Mouse (Mus musculus) E14TG2a.4 (cell line): ENCODE measurements around the gene Mras.

Experiments
- H3K27me3 ChIP-seq: 2 replicates; pipeline ENCODE4 v1.6.1; 2014; ENCODE audit warnings: low read length, control low read depth; ENCODE audit not compliant: insufficient read depth
- H3K36me3 ChIP-seq: 2 replicates; pipeline ENCODE4 v1.6.1; 2014; ENCODE audit warnings: low read length, control low read depth; ENCODE audit not compliant: insufficient read depth
- H3K4me1 ChIP-seq: replicated peaks from 2 replicates; pipeline ENCODE4 v1.6.1; 2014; ENCODE audit warnings: low read depth, low read length, control low read depth
- H3K4me3 ChIP-seq: replicated peaks from 2 replicates; pipeline ENCODE4 v1.5.1; 2014; ENCODE audit warnings: mild to moderate bottlenecking, low read length
- H3K9me3 ChIP-seq: 2 replicates; pipeline ENCODE4 v1.6.1; 2014; ENCODE audit warnings: low read length, control low read depth
- CTCF ChIP-seq: conservative IDR thresholded peaks from 2 replicates; pipeline ENCODE4 v1.5.1; 2014; ENCODE audit warnings: low read length
- NANOG ChIP-seq: IDR thresholded peaks from 2 replicates; pipeline ENCODE4 v1.6.1; 2014; ENCODE audit warnings: borderline replicate concordance, low read length, mixed read lengths
- POU5F1 ChIP-seq: IDR thresholded peaks from 2 replicates; pipeline ENCODE4 v1.6.1; 2014; ENCODE audit warnings: low read length, borderline replicate concordance

Mras gene

GRCm38 (mm10) chr9:99437031-99437764 is at the start of gene Mras:
Mras (minus strand) TSS chr9:99437381.
- no peaks in the 10 kb centered on the region for H3K36me3 ChIP-seq
- peak within 1 kb of the TSS; percentile 79 for H3K4me3 ChIP-seq
- TF ChIP-seq NANOG (no peak), POU5F1 (no peak), CTCF (no peak)
- peaks cover 54% of the 10 kb centered on the region for H3K27me3 ChIP-seq
- H3K9me3 ChIP-seq = no peaks in the 10 kb centered on the region
- H3K4me1 ChIP-seq = peaks cover 63% of the 10 kb centered on the region

GRCm38 (mm10) chr9:99485144-99485543 is 48.0 kb upstream of the Mras start:
- peaks cover 16% of the 10 kb centered on the region for H3K4me1 ChIP-seq
- TF ChIP-seq NANOG (no peak), CTCF (no peak), POU5F1 (no peak)
- H3K4me3 ChIP-seq = no peak overlapping the region
- H3K27me3 ChIP-seq = no peaks in the 10 kb centered on the region
- peaks cover 99% of the 10 kb centered on the region for H3K36me3 ChIP-seq
- no peaks in the 10 kb centered on the region for H3K9me3 ChIP-seq

- H3K27me3 ChIP-seq = no peaks in the 10 kb centered on the region
- no peaks in the 10 kb centered on the region for H3K9me3 ChIP-seq
- H3K4me1 ChIP-seq = peaks cover 14% of the 10 kb centered on the region
- H3K36me3 ChIP-seq = peaks cover 94% of the 10 kb centered on the region
- no peak overlapping the region for H3K4me3 ChIP-seq
- TF ChIP-seq NANOG (no peak), POU5F1 (no peak), CTCF (no peak)
Observed at GRCm38 (mm10) chr9:99484632-99485031, 47.5 kb upstream of the Mras start.

GRCm38 (mm10) chr9:99483191-99483590 is 46.0 kb upstream of the Mras start:
- H3K9me3 ChIP-seq = no peaks in the 10 kb centered on the region
- no peak for TF ChIP-seq CTCF
- no peak for TF ChIP-seq POU5F1
- no peak for TF ChIP-seq NANOG
- peaks cover 79% of the 10 kb centered on the region for H3K36me3 ChIP-seq
- peaks cover 26% of the 10 kb centered on the region for H3K4me1 ChIP-seq
- no peaks in the 10 kb centered on the region for H3K27me3 ChIP-seq
- H3K4me3 ChIP-seq = no peak overlapping the region

GRCm38 (mm10) chr9:99480764-99481163 is 43.6 kb upstream of the Mras start:
- Histone ChIP-seq H3K27me3 (no peaks in the 10 kb centered on the region), H3K36me3 (peaks cover 64% of the 10 kb centered on the region), H3K4me1 (peaks cover 26% of the 10 kb centered on the region), H3K9me3 (no peaks in the 10 kb centered on the region), H3K4me3 (no peak overlapping the region)
- TF ChIP-seq NANOG (no peak), POU5F1 (no peak), CTCF (no peak)

GRCm38 (mm10) chr9:99479181-99479711 is 42.1 kb upstream of the Mras start:
- peaks cover 58% of the 10 kb centered on the region for H3K36me3 ChIP-seq
- peaks cover 29% of the 10 kb centered on the region for H3K4me1 ChIP-seq
- H3K9me3 ChIP-seq = no peaks in the 10 kb centered on the region
- H3K27me3 ChIP-seq = no peaks in the 10 kb centered on the region
- TF ChIP-seq POU5F1 = no peak
- no peak for TF ChIP-seq NANOG
- no peak for TF ChIP-seq CTCF
- no peak overlapping the region for H3K4me3 ChIP-seq

GRCm38 (mm10) chr9:99471334-99471733 is 34.2 kb upstream of the Mras start:
- Histone ChIP-seq H3K4me3 (no peak overlapping the region), H3K36me3 (peaks cover 15% of the 10 kb centered on the region), H3K27me3 (0 out of 2 replicates have a peak, but pooled peaks cover 2% of the 10 kb centered on the region), H3K9me3 (no peaks in the 10 kb centered on the region), H3K4me1 (peaks cover 7% of the 10 kb centered on the region)
- no peak for TF ChIP-seq NANOG
- no peak for TF ChIP-seq CTCF
- no peak for TF ChIP-seq POU5F1

- H3K4me3 ChIP-seq = no peak overlapping the region
- no peaks in the 10 kb centered on the region for H3K9me3 ChIP-seq
- H3K4me1 ChIP-seq = peaks cover 7% of the 10 kb centered on the region
- TF ChIP-seq POU5F1 (no peak), NANOG (no peak), CTCF (no peak)
- H3K36me3 ChIP-seq = peaks cover 6% of the 10 kb centered on the region
- H3K27me3 ChIP-seq = 0 out of 2 replicates have a peak, but pooled peaks cover 2% of the 10 kb centered on the region
Observed at GRCm38 (mm10) chr9:99470347-99471092, 33.3 kb upstream of the Mras start.
